Mouse (Mus musculus): ENCODE measurements at regions not wholly inside any gene's neighbourhood (a gene's known extent, or its start where the extent isn't known, plus 50 kb on each side); places are given as distances from the start of the nearest gene placed in this dataset.

GRCm38 (mm10) chr19:21914658-21915057, 136.5 kb downstream of the Cemip2 start:
- no peak for TF ChIP-seq POLR2A (IDR thresholded peaks at IDR 0.05; ENCODE audit: low read depth, low read length)
- TF ChIP-seq CTCF (IDR thresholded peaks at IDR 0.05; ENCODE audit: borderline replicate concordance, insufficient read depth, low read length): no peak
